Mouse (Mus musculus) central nervous system, embryonic 18 days (tissue): ENCODE results near the gene Ces2a. TPM values are rescaled to one million over a fixed set of nuclear protein-coding genes. Genes with fewer than 3 reads are reported as not detected.

Experiments used
- polyA plus RNA-seq: library from polyadenylated mRNA; depleted of rRNA; stranded (reverse); fragments of >200 nt; gene quantifications from 2 replicates; pipeline ENCODE4 v1.2.3, GENCODE M21; 2012; rRNA removed

Gene Ces2a
- polyA plus RNA-seq, result not detected in 2 replicates

DNA sequence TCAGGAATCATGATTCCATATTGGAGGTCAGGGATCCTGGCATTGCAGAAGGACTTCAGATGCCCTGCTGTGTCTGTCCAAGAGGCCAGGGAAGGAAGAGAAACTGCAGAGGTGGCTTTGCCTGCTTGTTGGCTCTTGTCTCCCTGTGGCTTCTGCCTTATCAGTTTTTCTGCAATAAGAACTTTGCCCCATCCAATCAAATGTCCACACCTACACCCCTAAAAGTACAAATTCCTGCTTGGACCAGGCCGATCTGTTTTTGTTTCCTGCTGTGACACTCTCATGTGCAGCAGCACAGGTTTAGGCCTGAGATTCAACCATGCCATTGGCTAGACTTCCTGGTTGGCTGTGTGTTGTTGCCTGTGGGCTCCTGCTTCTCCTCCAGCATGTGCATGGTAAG, at the start of gene Ces2a:
Gene Ces2a, plus strand, starts transcription at position 251 of the 400 bp plus-strand sequence.

Other genes starting within 250 kb of the Ces2a start
- gene Terb1, start 224.1 kb upstream of the Ces2a start, polyA plus RNA-seq, result 0.52 and 0.80 TPM in 2 replicates
- gene Nae1, start 199.4 kb upstream of the Ces2a start, polyA plus RNA-seq, result 91.5 and 98.5 TPM in 2 replicates
- 2.6 and 2.8 TPM in 2 replicates for gene Car7, start 199.3 kb upstream of the Ces2a start, polyA plus RNA-seq
- gene Pdp2, start 142.6 kb upstream of the Ces2a start, polyA plus RNA-seq, result 7.8 and 8.0 TPM in 2 replicates
- gene Cdh16, start 109.6 kb upstream of the Ces2a start, polyA plus RNA-seq, result not detected in 2 replicates
- gene Rrad, start 102.7 kb upstream of the Ces2a start, polyA plus RNA-seq, result 3.3 and 5.1 TPM in 2 replicates
- gene Ciao2b, start 92.0 kb upstream of the Ces2a start, polyA plus RNA-seq, result 78.0 and 96.6 TPM in 2 replicates
- 0.19 and 0.29 TPM in 2 replicates for gene Ces2b, start 97.6 kb downstream of the Ces2a start, polyA plus RNA-seq
- gene Ces2c, start 113.1 kb downstream of the Ces2a start, polyA plus RNA-seq, result 0.05 TPM in 1 of 2 replicates, not detected in the other
- not detected in 2 replicates for gene Ces2e, start 192.3 kb downstream of the Ces2a start, polyA plus RNA-seq
- gene Ces2f, start 213.4 kb downstream of the Ces2a start, polyA plus RNA-seq, result not detected in 2 replicates
- gene Ces2g, start 227.7 kb downstream of the Ces2a start, polyA plus RNA-seq, result 0.08 and 0.11 TPM in 2 replicates